Mouse (Mus musculus): ENCODE data around the gene Kng1.
"Not testable (repeated sequence)": the region's sequence is repeated elsewhere in the genome, so short reads cannot be mapped to it uniquely, and the experiment has no call there.

The Kng1 gene

GRCm38 (mm10) chr16:23057668-23058447 lies at the start of gene Kng1:
Kng1 (plus strand) TSS chr16:23057865.
- not testable (repeated sequence) for DNase-seq

GRCm38 (mm10) chr16:23013786-23014185 lies 43.9 kb upstream of the Kng1 start:
- DNase-seq, result not testable (repeated sequence)

- not testable (repeated sequence) for DNase-seq
These were observed 43.0 kb upstream of the Kng1 start for GRCm38 (mm10) chr16:23014645-23015044.

- DNase-seq, result not testable (repeated sequence)
These were observed 37.1 kb upstream of the Kng1 start for GRCm38 (mm10) chr16:23020571-23020970.

- peak; percentile 42 for DNase-seq
These were observed 32.6 kb upstream of the Kng1 start for GRCm38 (mm10) chr16:23025111-23025510.

- no peak for DNase-seq
These were observed 31.1 kb upstream of the Kng1 start for GRCm38 (mm10) chr16:23026582-23026981.

GRCm38 (mm10) chr16:23027341-23027740 lies 30.3 kb upstream of the Kng1 start:
- not testable (repeated sequence) for DNase-seq

GRCm38 (mm10) chr16:23028966-23029600 lies 28.6 kb upstream of the Kng1 start, which contains the start of gene Kng2:
Kng2 (minus strand) TSS chr16:23029482.
- peak; percentile 59 for DNase-seq

GRCm38 (mm10) chr16:23030673-23031435 lies 26.8 kb upstream of the Kng1 start:
- no peak for DNase-seq

GRCm38 (mm10) chr16:23033673-23034072 lies 24.0 kb upstream of the Kng1 start:
- DNase-seq, result peak; percentile 68

GRCm38 (mm10) chr16:23037744-23038143 lies 19.9 kb upstream of the Kng1 start:
- peak; percentile 60 for DNase-seq

GRCm38 (mm10) chr16:23039281-23039680 lies 18.4 kb upstream of the Kng1 start:
- peak; percentile 64 for DNase-seq

- DNase-seq, result no peak
These were observed 16.8 kb upstream of the Kng1 start for GRCm38 (mm10) chr16:23040876-23041275.

- peak; percentile 49 for DNase-seq
These were observed 11.3 kb upstream of the Kng1 start for GRCm38 (mm10) chr16:23046319-23046718.

GRCm38 (mm10) chr16:23059630-23060029 lies 2.0 kb downstream of the Kng1 start:
- DNase-seq, result not testable (repeated sequence)

GRCm38 (mm10) chr16:23060781-23061325 lies 3.2 kb downstream of the Kng1 start:
- not testable (repeated sequence) for DNase-seq

- DNase-seq, result not testable (repeated sequence)
These were observed 19.9 kb downstream of the Kng1 start for GRCm38 (mm10) chr16:23077516-23077915.

GRCm38 (mm10) chr16:23087159-23087558 lies 29.5 kb downstream of the Kng1 start:
- not testable (repeated sequence) for DNase-seq

- DNase-seq, result not testable (repeated sequence)
These were observed 30.0 kb downstream of the Kng1 start for GRCm38 (mm10) chr16:23087712-23088111.

GRCm38 (mm10) chr16:23088491-23088890 lies 30.8 kb downstream of the Kng1 start:
- not testable (repeated sequence) for DNase-seq

- DNase-seq, result not testable (repeated sequence)
These were observed 33.7 kb downstream of the Kng1 start for GRCm38 (mm10) chr16:23091345-23091744.

GRCm38 (mm10) chr16:23093321-23093953 lies 35.8 kb downstream of the Kng1 start:
- DNase-seq, result no peak

Measured in kidney, adult 18-20 months (tissue).